Mouse (Mus musculus): ENCODE results near the gene Arl2bp. TPM values are rescaled to one million over a fixed set of nuclear protein-coding genes. Genes with fewer than 3 reads are reported as not detected.
A peak's percentile ranks its signal among the peaks of the same experiment; 100 is the strongest.

The Arl2bp gene
- polyA plus RNA-seq, 1 experiment from 2014 or later: 224 TPM

DNA sequence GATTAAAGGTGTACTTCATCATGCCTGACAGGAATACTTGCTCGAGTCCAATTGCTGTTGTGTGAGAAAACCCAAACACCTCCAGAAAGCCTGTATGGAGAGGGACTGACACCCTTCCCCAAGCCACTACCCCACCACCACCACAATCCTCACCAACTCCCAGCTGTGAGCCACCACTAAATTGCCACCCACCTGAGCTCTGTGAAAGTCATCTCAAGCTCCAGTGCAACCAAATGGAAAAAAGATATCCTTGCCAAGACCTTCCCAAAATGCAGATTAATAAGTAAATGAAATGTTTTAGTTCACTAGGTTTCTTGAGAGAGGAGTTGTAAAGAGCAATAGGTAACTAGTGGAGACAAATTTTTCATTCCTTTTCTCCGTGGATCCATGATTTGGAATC is 1.7 kb upstream of the Arl2bp start:
- Histone ChIP-seq H3K27me3 (no peaks in the 10 kb centered on the region), H3K4me2 (no peak overlapping the region), H3K9ac (no peak overlapping the region), H3K4me3 (no peak overlapping the region), H3K36me3 (peaks cover 26% of the 10 kb centered on the region), H3K9me3 (no peaks in the 10 kb centered on the region), H3K27ac (no peak overlapping the region), H3K4me1 (replicated peaks) (peaks cover 26% of the 10 kb centered on the region)
- no peak for ATAC-seq (ENCODE audit: low FRiP score)
- 90% methylated on average over 2 of the region's 2 CpGs for WGBS

DNA sequence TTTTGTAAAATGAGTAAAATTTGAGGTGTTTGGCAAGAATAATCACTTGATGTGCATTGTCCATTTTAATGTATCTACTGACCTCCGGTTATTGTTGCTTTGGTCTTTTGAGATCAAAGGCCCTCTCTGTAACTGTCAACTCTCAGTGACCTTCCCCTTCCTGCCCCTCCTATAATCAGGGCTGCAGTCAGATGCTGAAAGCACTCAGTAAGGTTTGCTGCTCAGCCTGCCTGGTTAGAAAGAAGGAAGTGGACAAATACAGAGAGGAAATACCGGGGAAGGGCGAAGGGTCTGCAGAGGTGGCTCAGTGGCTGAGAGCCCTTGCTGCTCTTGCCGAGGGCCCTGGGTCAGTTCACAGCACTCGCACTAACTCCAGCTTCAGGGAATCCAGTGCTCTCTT is 8.0 kb downstream of the Arl2bp start:
- Histone ChIP-seq H3K27ac (no peak overlapping the region), H3K27me3 (no peaks in the 10 kb centered on the region), H3K4me1 (replicated peaks) (peaks cover under 1% of the 10 kb centered on the region; the same call in 1 of the 2 replicates), H3K4me2 (no peak overlapping the region), H3K9ac (no peak overlapping the region), H3K9me3 (no peaks in the 10 kb centered on the region), H3K36me3 (peaks cover 64% of the 10 kb centered on the region), H3K4me3 (no peak overlapping the region)
- no peak for ATAC-seq (ENCODE audit: low FRiP score)
- WGBS: 87% methylated on average over 5 of the region's 5 CpGs

DNA sequence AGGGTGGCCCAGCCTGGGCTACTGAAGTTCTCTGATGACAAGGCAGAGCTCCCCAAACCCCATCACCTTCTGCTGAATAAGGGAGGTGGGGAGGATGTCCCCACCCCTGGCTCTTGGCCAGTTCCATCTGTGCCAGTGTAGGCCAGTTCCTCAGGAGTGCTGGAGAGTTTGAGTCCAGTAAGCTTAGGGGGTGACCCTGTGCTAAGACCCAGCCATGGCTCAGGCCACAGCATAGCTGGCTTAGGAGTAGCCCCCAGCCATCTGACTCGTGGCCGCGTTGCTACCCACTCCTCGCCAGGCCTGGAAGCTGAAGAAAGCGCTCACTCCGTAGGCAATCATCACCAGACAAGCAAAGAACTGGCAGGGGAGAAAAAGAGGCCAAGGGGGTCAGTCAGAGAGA is 9.5 kb downstream of the Arl2bp start:
- WGBS: 89% methylated on average over 6 of the region's 6 CpGs
- Histone ChIP-seq H3K27ac (no peak overlapping the region), H3K9me3 (no peaks in the 10 kb centered on the region), H3K27me3 (no peaks in the 10 kb centered on the region), H3K9ac (no peak overlapping the region), H3K4me2 (no peak overlapping the region), H3K36me3 (peaks cover 51% of the 10 kb centered on the region), H3K4me3 (no peak overlapping the region), H3K4me1 (replicated peaks) (no peaks in the 10 kb centered on the region)
- ATAC-seq (ENCODE audit: low FRiP score): peak; percentile 27; the same call in 1 of the 2 replicates

DNA sequence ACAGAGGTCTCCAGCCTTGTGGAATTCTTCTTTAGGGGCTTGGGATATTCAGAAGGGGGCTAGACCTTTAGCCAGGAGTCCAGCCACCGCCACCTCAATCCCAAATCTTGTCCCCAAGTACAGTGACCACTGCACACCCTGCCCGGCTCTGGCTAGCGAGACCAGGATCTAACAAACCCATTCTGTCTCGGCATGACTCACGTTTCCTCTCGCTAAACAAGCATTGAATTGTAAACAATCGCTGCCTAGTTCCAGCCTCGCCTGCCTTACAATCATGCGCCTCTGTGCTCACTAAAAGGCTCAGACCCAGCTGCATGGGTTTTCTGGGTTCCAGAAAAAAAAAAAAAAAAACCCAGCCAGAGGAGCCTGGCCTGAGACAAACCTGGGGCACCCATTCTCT is 12.2 kb downstream of the Arl2bp start:
- Histone ChIP-seq H3K36me3 (peaks cover 24% of the 10 kb centered on the region), H3K9ac (no peak overlapping the region), H3K27me3 (no peaks in the 10 kb centered on the region), H3K27ac (peak overlapping the region; percentile 69), H3K4me2 (no peak overlapping the region), H3K4me1 (replicated peaks) (no peaks in the 10 kb centered on the region), H3K4me3 (no peak overlapping the region), H3K9me3 (no peaks in the 10 kb centered on the region)
- no peak for ATAC-seq (ENCODE audit: low FRiP score)
- 42% methylated on average over 9 of the region's 9 CpGs for WGBS

DNA sequence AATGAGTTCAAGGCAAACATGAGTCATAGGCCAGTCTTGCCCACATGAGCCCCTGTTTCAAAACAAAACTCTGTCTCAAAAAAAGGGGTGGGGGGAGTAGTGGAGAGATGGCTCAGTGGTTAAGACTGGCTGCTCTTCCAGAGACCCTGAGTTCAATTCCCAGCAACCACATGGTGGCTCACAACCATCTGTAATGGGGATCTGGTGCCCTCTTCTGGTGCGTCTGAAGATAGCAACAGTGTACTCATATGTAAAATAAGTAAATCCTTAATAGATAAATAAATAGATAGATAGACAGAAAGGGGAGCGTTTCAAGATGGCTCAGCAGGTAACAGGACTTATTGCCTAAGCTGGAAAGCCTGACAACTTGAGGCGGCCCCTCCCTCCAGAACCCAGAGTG is 14.0 kb downstream of the Arl2bp start:
- H3K4me3 ChIP-seq: no peak overlapping the region
- no peak overlapping the region for H3K4me2 ChIP-seq
- H3K27me3 ChIP-seq: no peaks in the 10 kb centered on the region
- no peaks in the 10 kb centered on the region for H3K9me3 ChIP-seq
- H3K36me3 ChIP-seq: peaks cover 11% of the 10 kb centered on the region
- no peak overlapping the region for H3K27ac ChIP-seq
- H3K9ac ChIP-seq: no peak overlapping the region
- H3K4me1 ChIP-seq (replicated peaks): no peaks in the 10 kb centered on the region
- ATAC-seq (ENCODE audit: low FRiP score): no peak
- WGBS: 83% methylated on average over 3 of the region's 3 CpGs

DNA sequence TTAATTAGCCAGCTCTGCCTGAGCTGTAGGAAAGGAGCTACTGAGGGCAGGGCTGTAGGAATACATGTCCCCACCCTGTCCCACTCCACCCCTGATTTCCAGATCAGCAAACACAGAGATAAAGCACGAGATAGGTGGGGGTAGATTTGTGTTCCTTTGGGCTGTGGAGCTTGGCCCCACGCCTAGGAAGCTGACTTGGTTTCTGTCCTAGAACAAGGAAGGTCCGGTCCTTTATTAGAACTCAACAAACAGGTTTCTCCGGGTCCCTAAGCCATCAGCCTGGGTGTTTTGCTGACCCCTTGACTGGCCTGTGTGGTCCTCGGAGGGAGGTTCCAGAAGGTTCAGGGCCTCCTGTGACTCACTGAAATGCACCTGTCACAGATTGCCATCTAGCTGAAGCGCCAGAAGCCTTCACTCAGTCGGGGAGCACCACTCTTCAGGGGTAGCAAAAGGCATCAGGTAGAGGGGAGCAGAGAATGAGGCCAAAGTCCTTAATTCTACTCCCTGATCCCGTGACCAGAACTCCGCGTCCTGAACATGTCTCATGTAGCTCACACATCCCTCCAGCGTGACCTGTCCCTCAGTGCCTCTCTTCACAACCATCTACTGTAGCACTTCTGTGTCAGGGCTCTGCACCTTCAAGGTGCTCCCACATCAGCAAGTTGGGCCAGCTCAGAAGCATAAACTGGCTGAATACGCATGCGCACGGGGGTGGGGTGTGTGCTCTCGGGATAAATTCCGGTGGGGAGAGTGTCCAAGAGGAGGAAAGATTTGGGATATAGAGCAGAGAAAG is 16.5 kb downstream of the Arl2bp start:
- no peak overlapping the region for H3K9ac ChIP-seq
- ATAC-seq (ENCODE audit: low FRiP score): no peak
- H3K4me3 ChIP-seq: no peak overlapping the region
- no peak overlapping the region for H3K27ac ChIP-seq
- H3K9me3 ChIP-seq: no peaks in the 10 kb centered on the region
- H3K27me3 ChIP-seq: no peaks in the 10 kb centered on the region
- H3K4me2 ChIP-seq: no peak overlapping the region
- no peaks in the 10 kb centered on the region for H3K36me3 ChIP-seq
- H3K4me1 ChIP-seq (replicated peaks): 0 out of 2 replicates have a peak, but pooled peaks cover 4% of the 10 kb centered on the region
- 84% methylated on average over 16 of the region's 16 CpGs for WGBS

- no peaks in the 10 kb centered on the region for H3K36me3 ChIP-seq
- WGBS: 65% methylated on average over 4 of the region's 4 CpGs
- no peak overlapping the region for H3K9ac ChIP-seq
Measured at GRCm38 (mm10) chr8:94684287-94684686, 17.9 kb downstream of the Arl2bp start.

GRCm38 (mm10) chr8:94685953-94686352 is 19.6 kb downstream of the Arl2bp start:
- WGBS: 84% methylated on average over 9 of the region's 9 CpGs

More at GRCm38 (mm10) chr8:94684287-94684686, 17.9 kb downstream of the Arl2bp start:
- no peak for ATAC-seq (ENCODE audit: low FRiP score)
- Histone ChIP-seq H3K4me1 (replicated peaks) (0 out of 2 replicates have a peak, but pooled peaks cover 4% of the 10 kb centered on the region), H3K27me3 (no peaks in the 10 kb centered on the region), H3K4me3 (no peak overlapping the region), H3K4me2 (no peak overlapping the region), H3K9me3 (no peaks in the 10 kb centered on the region), H3K27ac (no peak overlapping the region)

DNA sequence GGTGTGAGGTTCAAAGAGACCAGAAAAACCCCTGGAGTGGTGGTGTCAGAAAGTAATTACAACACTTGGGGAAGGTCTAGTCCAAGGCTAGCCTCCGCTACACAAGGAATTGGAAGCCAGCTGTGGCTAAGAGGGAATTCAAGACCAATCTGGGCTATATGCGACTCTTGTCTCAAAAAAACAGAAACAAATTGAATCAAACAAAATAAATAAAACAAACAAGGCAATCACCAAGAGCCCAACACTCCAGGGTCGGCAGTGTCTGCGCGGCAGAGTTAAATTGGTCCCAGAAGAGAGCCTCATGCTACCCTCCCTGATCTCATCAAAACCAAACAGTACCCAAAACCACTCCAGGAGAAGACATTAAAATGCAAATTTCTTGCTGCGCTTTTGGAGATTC is 28.3 kb downstream of the Arl2bp start:
- H3K4me2 ChIP-seq: no peak overlapping the region; the same call in 1 of the 2 replicates
- H3K9ac ChIP-seq: no peak overlapping the region
- H3K4me3 ChIP-seq: no peak overlapping the region
- no peak overlapping the region for H3K27ac ChIP-seq
- no peaks in the 10 kb centered on the region for H3K36me3 ChIP-seq
- no peak for ATAC-seq (ENCODE audit: low FRiP score)
- peaks cover 67% of the 10 kb centered on the region for H3K27me3 ChIP-seq
- H3K9me3 ChIP-seq: no peaks in the 10 kb centered on the region
- 1% methylated on average over 6 of the region's 6 CpGs for WGBS
- H3K4me1 ChIP-seq (replicated peaks): peaks cover 16% of the 10 kb centered on the region

More at GRCm38 (mm10) chr8:94685953-94686352, 19.6 kb downstream of the Arl2bp start:
- ATAC-seq (ENCODE audit: low FRiP score): no peak
- no peak overlapping the region for H3K9ac ChIP-seq
- no peak overlapping the region for H3K4me3 ChIP-seq
- H3K36me3 ChIP-seq: no peaks in the 10 kb centered on the region
- H3K27ac ChIP-seq: no peak overlapping the region
- no peaks in the 10 kb centered on the region for H3K9me3 ChIP-seq
- no peak overlapping the region for H3K4me2 ChIP-seq
- H3K4me1 ChIP-seq (replicated peaks): 0 out of 2 replicates have a peak, but pooled peaks cover 4% of the 10 kb centered on the region
- H3K27me3 ChIP-seq: no peaks in the 10 kb centered on the region

DNA sequence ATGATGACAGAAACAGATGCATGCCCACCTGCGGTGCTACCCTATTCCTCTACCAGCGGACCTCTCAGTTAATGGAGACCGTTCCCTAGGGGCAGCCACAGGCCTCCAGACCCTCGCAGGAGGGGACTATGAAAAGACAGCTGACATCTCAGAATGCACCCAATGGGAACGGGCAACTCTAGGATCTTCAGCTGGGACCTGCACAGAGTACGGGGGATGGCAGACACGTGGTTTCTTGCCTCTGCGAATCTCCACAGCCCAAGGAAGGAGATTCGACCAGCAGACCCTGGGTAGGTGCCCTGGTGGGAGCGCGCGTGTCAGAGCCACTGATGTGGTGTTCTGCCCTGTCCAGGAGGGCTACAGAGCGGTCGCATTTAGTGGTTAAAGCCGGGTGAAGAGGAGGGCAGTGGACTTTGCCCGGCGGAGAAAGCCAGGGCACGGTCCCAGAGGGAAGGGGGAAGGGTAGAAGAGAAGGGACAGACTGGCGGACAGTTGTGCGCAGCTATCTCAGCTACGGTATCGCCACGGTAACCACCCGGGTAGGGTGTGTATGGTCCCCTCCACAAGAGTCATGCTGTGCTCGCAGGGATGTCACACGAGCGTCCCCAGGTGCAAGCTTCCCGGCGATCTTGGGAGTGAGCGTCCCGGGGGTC is 29.1 kb downstream of the Arl2bp start:
- Histone ChIP-seq H3K4me2 (peak overlapping the region; percentile 75), H3K4me3 (peak overlapping the region; percentile 45), H3K9me3 (no peaks in the 10 kb centered on the region), H3K27ac (no peak overlapping the region), H3K36me3 (no peaks in the 10 kb centered on the region), H3K4me1 (replicated peaks) (peaks cover 16% of the 10 kb centered on the region), H3K27me3 (peaks cover 68% of the 10 kb centered on the region), H3K9ac (peak overlapping the region; percentile 62)
- WGBS: under 1% methylated on average over 31 of the region's 31 CpGs
- ATAC-seq (ENCODE audit: low FRiP score): peak; percentile 51

DNA sequence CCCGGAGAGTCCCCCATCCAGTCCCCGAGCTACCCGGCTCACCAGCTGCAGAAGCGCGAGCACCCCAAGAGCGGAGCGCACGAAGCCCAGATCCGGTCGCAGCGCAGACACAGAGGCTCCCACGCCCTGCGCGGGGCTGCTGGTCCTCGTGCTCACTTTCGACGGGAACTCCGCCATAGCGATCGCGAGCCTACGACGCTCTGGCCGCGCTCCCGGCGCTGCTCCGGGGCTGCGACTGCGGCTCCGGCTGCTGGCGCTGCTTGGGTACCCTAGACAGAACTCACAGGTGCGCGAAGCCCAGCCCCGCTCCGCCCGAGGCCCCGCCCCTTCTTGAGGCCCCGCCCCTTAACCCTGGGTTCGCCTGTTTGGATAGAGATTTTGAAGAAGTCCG is 29.6 kb downstream of the Arl2bp start, which contains the start of gene Pllp:
Pllp (minus strand) TSS at position 285 of the 391 bp plus-strand sequence.
- H3K27ac ChIP-seq: no peak within 1 kb of the TSS
- H3K9ac ChIP-seq: peak within 1 kb of the TSS; percentile 62
- peaks cover 16% of the 10 kb centered on the region for H3K4me1 ChIP-seq (replicated peaks)
- under 1% methylated on average over 41 of the region's 41 CpGs for WGBS
- peaks cover 68% of the 10 kb centered on the region for H3K27me3 ChIP-seq
- H3K36me3 ChIP-seq: no peaks in the 10 kb centered on the region
- ATAC-seq (ENCODE audit: low FRiP score): peak; percentile 68
- peak within 1 kb of the TSS; percentile 75 for H3K4me2 ChIP-seq
- H3K4me3 ChIP-seq: peak within 1 kb of the TSS; percentile 45
- H3K9me3 ChIP-seq: no peaks in the 10 kb centered on the region

DNA sequence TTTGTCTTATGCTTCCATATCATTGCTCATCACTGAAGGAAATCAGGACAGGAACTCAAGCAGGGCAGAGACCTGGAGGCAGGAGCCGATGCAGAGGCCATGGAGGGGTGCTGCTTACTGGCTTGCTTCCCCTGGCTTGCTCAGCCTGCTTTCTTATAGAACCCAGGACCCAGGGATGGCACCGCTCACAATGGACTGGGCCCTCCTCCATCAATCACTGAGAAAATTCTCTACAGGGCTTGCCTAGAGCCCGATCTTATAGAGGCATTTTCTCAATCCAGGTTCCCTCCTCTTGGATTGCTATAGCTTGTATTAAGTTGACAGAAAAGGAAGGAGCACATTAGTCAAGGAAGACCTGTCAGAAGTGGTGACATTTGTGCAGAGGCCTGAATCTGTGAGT is 30.2 kb downstream of the Arl2bp start:
- Histone ChIP-seq H3K36me3 (no peaks in the 10 kb centered on the region), H3K4me3 (peak overlapping the region; percentile 45), H3K4me2 (peak overlapping the region; percentile 75; the same call in 1 of the 2 replicates), H3K9ac (no peak overlapping the region), H3K9me3 (no peaks in the 10 kb centered on the region), H3K4me1 (replicated peaks) (peaks cover 16% of the 10 kb centered on the region), H3K27ac (no peak overlapping the region), H3K27me3 (peaks cover 68% of the 10 kb centered on the region)
- ATAC-seq (ENCODE audit: low FRiP score): no peak
- 53% methylated on average over 3 of the region's 3 CpGs for WGBS
